Mouse (Mus musculus) colon, adult 2 months (tissue): ENCODE measurements around the gene C130032M10Rik. TPM values are rescaled to one million over a fixed set of nuclear protein-coding genes. Genes with fewer than 3 reads are reported as not detected.

ENCODE experiments used
- polyA plus RNA-seq: library from polyadenylated mRNA; depleted of rRNA; stranded (reverse); fragments of >200 nt; gene quantifications from 2 replicates; pipeline ENCODE4 v1.2.3, GENCODE M21; 2012; rRNA removed

Gene C130032M10Rik
- polyA plus RNA-seq = not detected in 2 replicates

GRCm38 (mm10) chr9:114515364-114515763 is at the start of gene C130032M10Rik:
TSS of gene C130032M10Rik (plus strand) at chr9:114515697.

DNA sequence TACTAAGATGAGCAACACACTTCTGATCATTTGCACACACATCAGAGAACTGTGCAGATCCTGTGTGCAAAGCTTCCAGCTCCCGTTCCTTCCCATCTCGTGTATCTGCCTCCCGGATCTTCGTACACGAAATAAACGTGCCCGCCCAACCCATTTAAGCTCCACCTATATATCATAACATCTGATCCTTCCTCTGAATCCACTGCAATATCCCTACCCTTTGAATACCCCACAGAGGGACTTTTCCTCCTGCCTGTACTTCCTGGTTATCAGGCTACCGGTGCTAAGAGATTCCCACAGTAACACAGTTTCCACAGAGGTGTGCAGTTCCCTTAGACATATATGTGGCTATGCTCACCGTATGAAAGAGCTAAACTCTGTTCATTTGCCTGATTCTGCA is 10.7 kb upstream of the C130032M10Rik start, which contains the start of gene Ccr4:
Gene Ccr4, minus strand, starts transcription at position 101 of the 400 bp plus-strand sequence.

DNA sequence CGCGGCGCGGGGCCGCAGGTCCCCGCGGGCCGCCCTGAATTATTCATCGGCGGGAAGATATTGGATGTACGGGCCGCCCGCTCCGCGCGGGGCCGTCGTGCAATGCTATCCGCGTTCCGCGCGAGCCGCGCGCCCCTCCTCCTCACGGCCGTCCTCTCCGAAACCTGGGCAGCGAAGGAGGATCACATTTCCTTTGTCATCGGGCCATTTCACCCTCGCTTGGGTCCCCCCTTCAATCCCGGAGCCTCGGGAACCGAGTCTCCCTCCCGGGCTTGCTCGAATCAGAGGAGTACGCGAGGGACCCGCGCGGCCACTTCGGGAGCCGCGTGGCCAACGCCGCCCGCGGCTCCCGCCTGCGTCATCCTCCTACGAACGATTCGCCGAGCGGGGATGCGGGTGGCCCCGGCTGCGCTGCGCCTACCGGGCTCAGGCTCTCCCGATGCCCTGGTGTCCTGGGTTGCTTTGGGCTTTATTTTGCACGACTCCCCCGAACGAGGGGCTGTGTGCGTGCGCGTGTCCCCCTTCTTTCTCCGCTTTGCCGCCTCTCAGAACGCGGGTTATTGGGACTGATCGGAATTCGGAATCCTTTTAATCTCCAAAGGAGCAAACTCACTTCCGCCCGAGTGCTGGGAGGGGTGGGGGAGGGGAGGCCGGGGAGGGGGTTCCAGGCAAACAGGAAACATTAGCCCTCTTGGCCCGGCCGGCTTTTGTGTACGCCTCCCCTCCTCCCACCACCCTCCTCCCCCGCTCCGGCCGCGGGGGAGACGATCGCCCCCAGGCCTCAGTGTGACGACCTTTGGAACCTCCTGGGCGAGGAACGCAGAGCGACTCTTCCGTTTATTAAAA is 48.5 kb downstream of the C130032M10Rik start, which contains the start of gene Trim71:
Gene Trim71, minus strand, starts transcription at position 609 of the 846 bp plus-strand sequence.

Other genes with a start within 250 kb of the C130032M10Rik start
- not detected in 2 replicates for gene Bcl2a1c, start 185.6 kb upstream of the C130032M10Rik start, polyA plus RNA-seq
- 58.1 and 58.4 TPM in 2 replicates for gene Crtap, start 125.0 kb upstream of the C130032M10Rik start, polyA plus RNA-seq
- 67.8 and 73.8 TPM in 2 replicates for gene Glb1, start 114.6 kb upstream of the C130032M10Rik start, polyA plus RNA-seq
- 10.3 and 11.9 TPM in 2 replicates for gene Tmppe, start 114.6 kb upstream of the C130032M10Rik start, polyA plus RNA-seq
- 0.97 and 0.98 TPM in 2 replicates for gene Ccr4, start 10.8 kb upstream of the C130032M10Rik start, polyA plus RNA-seq
- gene Trim71, start 48.7 kb downstream of the C130032M10Rik start, polyA plus RNA-seq = not detected in 2 replicates
- 21.0 and 21.2 TPM in 2 replicates for gene Cnot10, start 124.5 kb downstream of the C130032M10Rik start, polyA plus RNA-seq
- gene Dync1li1, start 173.1 kb downstream of the C130032M10Rik start, polyA plus RNA-seq = 14.0 and 14.7 TPM in 2 replicates
- gene Cmtm6, start 215.4 kb downstream of the C130032M10Rik start, polyA plus RNA-seq = 48.4 and 65.4 TPM in 2 replicates